Mouse (Mus musculus) brain, adult 10 weeks (tissue): ENCODE data around the gene Filip1l. TPM values are rescaled to one million over a fixed set of nuclear protein-coding genes. Genes with fewer than 3 reads are reported as not detected.

Experiments
- polyA plus RNA-seq: library from polyadenylated mRNA; stranded (reverse); fragments of 350-450 nt; fragmentation: Illumina TruSeq; extraction: RNeasy Lipid Tissue Mini Kit (QIAGEN cat#74804); gene quantifications from one replicate; pipeline ENCODE4 v1.2.3, GENCODE M21; 2015; ENCODE audit warnings: low read depth, low replicate concordance

The Filip1l gene
- 3.5 TPM for polyA plus RNA-seq

GRCm38 (mm10) chr16:57352751-57353150 lies at the start of gene Filip1l:
TSS of gene Filip1l (plus strand) at chr16:57353093.

GRCm38 (mm10) chr16:57606444-57607227 lies 253.7 kb downstream of the Filip1l start, which contains the start of gene Cmss1:
TSS of gene Cmss1 (minus strand) at chr16:57606864.

Other genes starting within 250 kb of the Filip1l start
- 101 TPM for gene Tomm70a, start 231.4 kb upstream of the Filip1l start, polyA plus RNA-seq
- gene Nit2, start 185.8 kb upstream of the Filip1l start, polyA plus RNA-seq: 27.0 TPM
- gene Tbc1d23, start 121.6 kb upstream of the Filip1l start, polyA plus RNA-seq: 40.6 TPM
- 0.49 TPM for gene Tmem30c, start 60.2 kb upstream of the Filip1l start, polyA plus RNA-seq